Mouse (Mus musculus) forebrain, embryonic 10.5 days (tissue): ENCODE measurements at regions not wholly inside any gene's neighbourhood (a gene's known extent, or its start where the extent isn't known, plus 50 kb on each side); places are given as distances from the start of the nearest gene placed in this dataset.

ENCODE experiments used
- DNase-seq: peaks from one replicate; pipeline ENCODE4 v3.0.0-alpha.2; 2017; ENCODE audit warnings: low spot score; ENCODE audit errors: extremely low spot score
- H3K27ac ChIP-seq: fragments of 300-500 bp; sonication (generic); 2 replicates; pipeline ENCODE4 v1.5.1; 2016; ENCODE audit warnings: mild to moderate bottlenecking
- H3K27me3 ChIP-seq: fragments of 300-500 bp; sonication (generic); 2 replicates; pipeline ENCODE4 v1.6.1; 2016; ENCODE audit warnings: mild to moderate bottlenecking; ENCODE audit not compliant: poor library complexity, severe bottlenecking
- H3K36me3 ChIP-seq: fragments of 300-500 bp; sonication (generic); replicated peaks from 2 replicates; pipeline ENCODE4 v1.6.1; 2016; ENCODE audit warnings: mild to moderate bottlenecking, moderate library complexity
- H3K4me1 ChIP-seq: fragments of 300-500 bp; sonication (generic); 2 replicates; pipeline ENCODE4 v1.6.1; 2016
- H3K4me3 ChIP-seq: fragments of 300-500 bp; sonication (generic); 2 replicates; pipeline ENCODE4 v1.5.1; 2016; ENCODE audit warnings: mild to moderate bottlenecking, moderate library complexity
- H3K9me3 ChIP-seq: fragments of 300-500 bp; sonication (generic); 2 replicates; pipeline ENCODE4 v1.6.1; 2016; ENCODE audit warnings: mild to moderate bottlenecking, moderate library complexity
- WGBS: fragments of 180-500 bp; shearing (Covaris S2); methylation state at CpG from one replicate; pipeline ENCODE4 v1.1.7; 2016; 5-methylcytosine and 5-hydroxymethylcytosine counted together

DNA sequence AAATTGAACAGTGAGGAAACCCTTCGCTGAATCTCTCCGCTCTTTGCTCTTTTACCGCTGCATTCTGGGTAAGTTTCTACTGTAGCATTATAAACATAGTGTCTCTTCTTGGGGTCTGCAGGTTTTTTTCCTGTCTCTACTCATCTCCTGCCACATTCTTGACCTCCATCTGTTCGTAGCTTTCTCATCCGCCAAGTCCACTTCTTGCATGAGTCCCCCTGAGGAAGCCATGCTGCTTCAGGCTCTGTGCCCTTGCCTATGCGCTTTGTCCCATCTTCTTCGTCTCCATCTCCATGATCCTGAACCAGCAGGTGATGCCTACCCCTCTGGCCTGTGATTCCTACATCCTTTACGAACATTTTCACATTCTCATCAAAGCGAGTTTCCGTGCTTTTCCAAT, 60.0 kb upstream of the 4930583I09Rik start:
- no peak overlapping the region for H3K4me3 ChIP-seq
- no peak overlapping the region for H3K27ac ChIP-seq
- DNase-seq = no peak
- no peaks in the 10 kb centered on the region for H3K27me3 ChIP-seq
- H3K9me3 ChIP-seq = no peaks in the 10 kb centered on the region
- H3K4me1 ChIP-seq = no peaks in the 10 kb centered on the region
- 94% methylated on average over 10 of the region's 10 CpGs for WGBS
- no peaks in the 10 kb centered on the region for H3K36me3 ChIP-seq

DNA sequence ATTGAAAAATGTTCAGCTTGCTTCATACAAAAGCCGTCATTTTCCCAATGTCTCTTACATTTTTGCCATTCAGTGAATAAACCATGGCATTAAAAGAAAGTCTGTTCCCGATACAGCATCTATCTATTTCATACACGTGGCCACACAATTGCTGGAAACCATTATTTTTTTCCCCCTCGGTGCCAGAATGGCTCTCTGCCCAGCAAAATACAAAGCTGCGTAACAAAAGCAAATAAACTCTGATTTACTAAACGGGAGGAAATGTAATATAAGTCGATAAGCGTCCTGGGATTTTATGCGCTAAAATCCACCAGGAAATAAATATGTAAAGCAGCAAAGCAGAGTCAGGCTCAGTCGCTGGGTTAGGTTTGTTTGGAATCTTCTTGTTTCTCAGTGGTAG, 59.6 kb upstream of the 4930583I09Rik start:
- Histone ChIP-seq H3K27me3 (no peaks in the 10 kb centered on the region), H3K36me3 (no peaks in the 10 kb centered on the region), H3K4me3 (no peak overlapping the region), H3K27ac (no peak overlapping the region), H3K9me3 (no peaks in the 10 kb centered on the region), H3K4me1 (no peaks in the 10 kb centered on the region)
- DNase-seq = no peak
- WGBS = 95% methylated on average over 10 of the region's 10 CpGs

DNA sequence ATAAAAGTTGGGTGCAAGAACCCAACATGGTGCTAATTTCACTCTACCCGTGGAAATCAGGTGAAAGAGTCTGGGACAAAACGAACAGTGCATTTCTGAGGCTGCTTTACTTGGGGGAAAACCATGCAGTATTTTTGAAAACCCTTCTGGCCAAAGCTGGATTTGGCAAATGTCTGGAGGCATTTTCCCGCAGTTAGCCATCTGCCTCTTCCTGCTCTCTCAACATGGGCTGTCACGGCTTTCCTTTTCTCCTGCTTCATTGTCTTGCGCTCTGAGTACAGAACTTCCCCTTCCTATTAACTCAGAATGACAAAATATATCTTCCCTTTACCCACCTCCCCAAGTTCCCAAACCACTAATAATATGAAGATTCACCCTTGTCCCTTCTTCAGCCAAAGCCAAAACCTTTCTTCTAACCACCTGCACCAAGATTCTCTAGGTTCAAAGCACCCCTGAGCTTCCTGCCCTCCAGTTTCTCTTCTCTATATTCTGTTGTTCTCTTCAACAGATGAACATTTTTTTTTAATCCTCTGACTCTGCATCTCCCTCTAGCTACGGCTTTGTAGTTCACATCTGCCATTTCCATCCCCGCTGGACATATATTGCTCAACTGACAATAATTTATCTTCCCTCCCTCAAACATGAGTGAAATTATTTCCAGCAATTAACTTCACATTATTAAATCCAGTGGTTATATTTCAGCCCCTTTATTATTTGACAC, 57.5 kb upstream of the 4930583I09Rik start:
- no peak for DNase-seq
- Histone ChIP-seq H3K4me3 (no peak overlapping the region), H3K27me3 (no peaks in the 10 kb centered on the region), H3K9me3 (no peaks in the 10 kb centered on the region), H3K4me1 (no peaks in the 10 kb centered on the region), H3K36me3 (no peaks in the 10 kb centered on the region), H3K27ac (no peak overlapping the region)
- 92% methylated on average over 7 of the region's 7 CpGs for WGBS
